Mouse (Mus musculus) embryo, embryonic 9.5 days (tissue): ENCODE data around the gene Misp.

Experiments
- DNase-seq: peaks from one replicate; pipeline ENCODE4 v3.0.0-alpha.2; 2017; ENCODE audit errors: extremely low spot score

The Misp gene

GRCm38 (mm10) chr10:79820782-79821181 lies at the start of gene Misp:
TSS of gene Misp (plus strand) at chr10:79820989.
- DNase-seq: no peak

- no peak for DNase-seq
Observed at GRCm38 (mm10) chr10:79772320-79772719, 48.5 kb upstream of the Misp start.

- DNase-seq: no peak
Observed at GRCm38 (mm10) chr10:79773208-79773607, 47.6 kb upstream of the Misp start.

- no peak for DNase-seq
Observed at GRCm38 (mm10) chr10:79774486-79775279, 46.1 kb upstream of the Misp start.

- peak; percentile 47 for DNase-seq
Observed at GRCm38 (mm10) chr10:79777103-79777531, 43.7 kb upstream of the Misp start, which contains the start of gene Fstl3. TSS of gene Fstl3 (plus strand) at chr10:79777272.

GRCm38 (mm10) chr10:79778006-79778405 lies 42.8 kb upstream of the Misp start:
- no peak for DNase-seq

- no peak for DNase-seq
Observed at GRCm38 (mm10) chr10:79779193-79779592, 41.6 kb upstream of the Misp start.

GRCm38 (mm10) chr10:79779784-79780663 lies 40.8 kb upstream of the Misp start:
- DNase-seq: peak; percentile 98

- peak; percentile 81 for DNase-seq
Observed at GRCm38 (mm10) chr10:79780664-79781015, 40.1 kb upstream of the Misp start.

- DNase-seq: no peak
Observed at GRCm38 (mm10) chr10:79781139-79781538, 39.6 kb upstream of the Misp start.

- no peak for DNase-seq
Observed at GRCm38 (mm10) chr10:79781956-79782355, 38.8 kb upstream of the Misp start.

GRCm38 (mm10) chr10:79783050-79783449 lies 37.7 kb upstream of the Misp start:
- DNase-seq: no peak

- no peak for DNase-seq
Observed at GRCm38 (mm10) chr10:79783920-79784800, 36.6 kb upstream of the Misp start.

GRCm38 (mm10) chr10:79788386-79789158 lies 32.2 kb upstream of the Misp start:
- DNase-seq: peak; percentile 77

- DNase-seq: no peak
Observed at GRCm38 (mm10) chr10:79789581-79789980, 31.2 kb upstream of the Misp start.

- no peak for DNase-seq
Observed at GRCm38 (mm10) chr10:79790861-79791260, 29.9 kb upstream of the Misp start, which contains the start of gene Prss57. TSS of gene Prss57 (minus strand) at chr10:79790961.

GRCm38 (mm10) chr10:79792339-79793040 lies 28.3 kb upstream of the Misp start:
- no peak for DNase-seq

GRCm38 (mm10) chr10:79793051-79793737 lies 27.6 kb upstream of the Misp start, which contains the start of gene Palm:
TSS of gene Palm (plus strand) at chr10:79793572.
- peak; percentile 79 for DNase-seq

- peak; percentile 64 for DNase-seq
Observed at GRCm38 (mm10) chr10:79793738-79794490, 26.9 kb upstream of the Misp start.
